Mouse (Mus musculus): ENCODE measurements around the gene Sox12. TPM values are rescaled to one million over a fixed set of nuclear protein-coding genes. Genes with fewer than 3 reads are reported as not detected.

Gene Sox12
- 12.1 and 14.0 TPM in 2 replicates for polyA plus RNA-seq (2015; fragmentation: Nextera tagmentation; extraction: Ambion mirVana)

GRCm38 (mm10) chr2:152397680-152398435, at the start of gene Sox12:
Gene Sox12 (minus strand): TSS chr2:152398063.
- peak; percentile 80 for ATAC-seq
- peak within 1 kb of the TSS; percentile 100 for H3K27ac ChIP-seq (ENCODE audit: low read length)
- H3K9me3 ChIP-seq (replicated peaks; ENCODE audit: control insufficient read depth, low read length, poor library complexity, severe bottlenecking), result no peaks in the 10 kb centered on the region
- WGBS, result under 1% methylated on average over 67 of the region's 104 CpGs
- H3K4me3 ChIP-seq (ENCODE audit: low read depth, low read length), result peak within 1 kb of the TSS; percentile 90
- no peaks in the 10 kb centered on the region for H3K36me3 ChIP-seq (ENCODE audit: control insufficient read depth, insufficient read depth, low read length)
- H3K4me2 ChIP-seq (ENCODE audit: low read length), result peak within 1 kb of the TSS; percentile 76
- H3K4me1 ChIP-seq (ENCODE audit: control insufficient read depth, insufficient read depth, low read length), result peaks cover 38% of the 10 kb centered on the region
- H3K27me3 ChIP-seq (ENCODE audit: control insufficient read depth, insufficient read depth, low read depth, low read length), result no peaks in the 10 kb centered on the region
- peak within 1 kb of the TSS; percentile 91 for H3K9ac ChIP-seq (ENCODE audit: low read depth, low read length)

- ATAC-seq, result no peak
- 62% methylated on average over 5 of the region's 5 CpGs for WGBS
- no peaks in the 10 kb centered on the region for H3K36me3 ChIP-seq (ENCODE audit: control insufficient read depth, insufficient read depth, low read length)
- no peak overlapping the region for H3K27ac ChIP-seq (ENCODE audit: low read length)
- no peak overlapping the region for H3K4me2 ChIP-seq (ENCODE audit: low read length)
- no peaks in the 10 kb centered on the region for H3K27me3 ChIP-seq (ENCODE audit: control insufficient read depth, insufficient read depth, low read depth, low read length)
- H3K9ac ChIP-seq (ENCODE audit: low read depth, low read length), result no peak overlapping the region
- no peaks in the 10 kb centered on the region for H3K9me3 ChIP-seq (replicated peaks; ENCODE audit: control insufficient read depth, low read length, poor library complexity, severe bottlenecking)
- H3K4me3 ChIP-seq (ENCODE audit: low read depth, low read length), result no peak overlapping the region
- H3K4me1 ChIP-seq (ENCODE audit: control insufficient read depth, insufficient read depth, low read length), result no peaks in the 10 kb centered on the region
Measured at GRCm38 (mm10) chr2:152447461-152447860, 49.6 kb upstream of the Sox12 start.

- H3K4me1 ChIP-seq (ENCODE audit: control insufficient read depth, insufficient read depth, low read length), result no peaks in the 10 kb centered on the region
- ATAC-seq, result no peak
- no peak overlapping the region for H3K9ac ChIP-seq (ENCODE audit: low read depth, low read length)
- no peak overlapping the region for H3K4me2 ChIP-seq (ENCODE audit: low read length)
- 69% methylated on average over 2 of the region's 2 CpGs for WGBS
- H3K27me3 ChIP-seq (ENCODE audit: control insufficient read depth, insufficient read depth, low read depth, low read length), result no peaks in the 10 kb centered on the region
- no peak overlapping the region for H3K27ac ChIP-seq (ENCODE audit: low read length)
- no peaks in the 10 kb centered on the region for H3K9me3 ChIP-seq (replicated peaks; ENCODE audit: control insufficient read depth, low read length, poor library complexity, severe bottlenecking)
- no peak overlapping the region for H3K4me3 ChIP-seq (ENCODE audit: low read depth, low read length)
- no peaks in the 10 kb centered on the region for H3K36me3 ChIP-seq (ENCODE audit: control insufficient read depth, insufficient read depth, low read length)
Measured at GRCm38 (mm10) chr2:152446642-152447041, 48.8 kb upstream of the Sox12 start.

- 84% methylated on average over 8 of the region's 8 CpGs for WGBS
- ATAC-seq, result no peak
Measured at GRCm38 (mm10) chr2:152443281-152443680, 45.4 kb upstream of the Sox12 start.

GRCm38 (mm10) chr2:152442322-152442721, 44.5 kb upstream of the Sox12 start:
- no peak for ATAC-seq
- 55% methylated on average over 4 of the region's 4 CpGs for WGBS
- H3K9ac ChIP-seq (ENCODE audit: low read depth, low read length), result no peak overlapping the region

More at GRCm38 (mm10) chr2:152443281-152443680, 45.4 kb upstream of the Sox12 start:
- Histone ChIP-seq H3K4me3 (ENCODE audit: low read depth, low read length) (no peak overlapping the region), H3K4me2 (ENCODE audit: low read length) (no peak overlapping the region), H3K27ac (ENCODE audit: low read length) (no peak overlapping the region), H3K4me1 (ENCODE audit: control insufficient read depth, insufficient read depth, low read length) (no peaks in the 10 kb centered on the region), H3K36me3 (ENCODE audit: control insufficient read depth, insufficient read depth, low read length) (no peaks in the 10 kb centered on the region), H3K9ac (ENCODE audit: low read depth, low read length) (no peak overlapping the region), H3K27me3 (ENCODE audit: control insufficient read depth, insufficient read depth, low read depth, low read length) (no peaks in the 10 kb centered on the region), H3K9me3 (replicated peaks; ENCODE audit: control insufficient read depth, low read length, poor library complexity, severe bottlenecking) (no peaks in the 10 kb centered on the region)

GRCm38 (mm10) chr2:152439833-152440232, 42.0 kb upstream of the Sox12 start:
- Histone ChIP-seq H3K27ac (ENCODE audit: low read length) (no peak overlapping the region), H3K9ac (ENCODE audit: low read depth, low read length) (no peak overlapping the region), H3K27me3 (ENCODE audit: control insufficient read depth, insufficient read depth, low read depth, low read length) (no peaks in the 10 kb centered on the region), H3K36me3 (ENCODE audit: control insufficient read depth, insufficient read depth, low read length) (no peaks in the 10 kb centered on the region), H3K4me2 (ENCODE audit: low read length) (no peak overlapping the region), H3K4me3 (ENCODE audit: low read depth, low read length) (no peak overlapping the region), H3K4me1 (ENCODE audit: control insufficient read depth, insufficient read depth, low read length) (peaks cover 6% of the 10 kb centered on the region; the same call in 1 of the 2 replicates), H3K9me3 (replicated peaks; ENCODE audit: control insufficient read depth, low read length, poor library complexity, severe bottlenecking) (no peaks in the 10 kb centered on the region)
- 88% methylated on average over 2 of the region's 2 CpGs for WGBS
- no peak for ATAC-seq

More at GRCm38 (mm10) chr2:152442322-152442721, 44.5 kb upstream of the Sox12 start:
- peaks cover under 1% of the 10 kb centered on the region; the same call in 1 of the 2 replicates for H3K4me1 ChIP-seq (ENCODE audit: control insufficient read depth, insufficient read depth, low read length)
- no peaks in the 10 kb centered on the region for H3K9me3 ChIP-seq (replicated peaks; ENCODE audit: control insufficient read depth, low read length, poor library complexity, severe bottlenecking)
- H3K4me3 ChIP-seq (ENCODE audit: low read depth, low read length), result no peak overlapping the region
- no peak overlapping the region for H3K27ac ChIP-seq (ENCODE audit: low read length)
- H3K27me3 ChIP-seq (ENCODE audit: control insufficient read depth, insufficient read depth, low read depth, low read length), result no peaks in the 10 kb centered on the region
- H3K4me2 ChIP-seq (ENCODE audit: low read length), result no peak overlapping the region
- H3K36me3 ChIP-seq (ENCODE audit: control insufficient read depth, insufficient read depth, low read length), result no peaks in the 10 kb centered on the region

- no peak overlapping the region for H3K27ac ChIP-seq (ENCODE audit: low read length)
- WGBS, result 78% methylated on average over 1 of the region's 1 CpGs
- H3K4me2 ChIP-seq (ENCODE audit: low read length), result no peak overlapping the region
- H3K36me3 ChIP-seq (ENCODE audit: control insufficient read depth, insufficient read depth, low read length), result no peaks in the 10 kb centered on the region
- no peaks in the 10 kb centered on the region for H3K27me3 ChIP-seq (ENCODE audit: control insufficient read depth, insufficient read depth, low read depth, low read length)
- H3K4me1 ChIP-seq (ENCODE audit: control insufficient read depth, insufficient read depth, low read length), result peaks cover 6% of the 10 kb centered on the region; the same call in 1 of the 2 replicates
- ATAC-seq, result no peak
- H3K9me3 ChIP-seq (replicated peaks; ENCODE audit: control insufficient read depth, low read length, poor library complexity, severe bottlenecking), result no peaks in the 10 kb centered on the region
- H3K4me3 ChIP-seq (ENCODE audit: low read depth, low read length), result no peak overlapping the region
- H3K9ac ChIP-seq (ENCODE audit: low read depth, low read length), result no peak overlapping the region
Measured at GRCm38 (mm10) chr2:152438963-152439362, 41.1 kb upstream of the Sox12 start.

- WGBS, result 4% methylated on average over 22 of the region's 23 CpGs
- H3K27ac ChIP-seq (ENCODE audit: low read length), result peak overlapping the region; percentile 54; the same call in 1 of the 2 replicates
- no peaks in the 10 kb centered on the region for H3K36me3 ChIP-seq (ENCODE audit: control insufficient read depth, insufficient read depth, low read length)
- H3K9me3 ChIP-seq (replicated peaks; ENCODE audit: control insufficient read depth, low read length, poor library complexity, severe bottlenecking), result no peaks in the 10 kb centered on the region
- H3K4me2 ChIP-seq (ENCODE audit: low read length), result peak overlapping the region; percentile 70
- H3K4me3 ChIP-seq (ENCODE audit: low read depth, low read length), result peak overlapping the region; percentile 30; the same call in 1 of the 2 replicates
- H3K27me3 ChIP-seq (ENCODE audit: control insufficient read depth, insufficient read depth, low read depth, low read length), result no peaks in the 10 kb centered on the region
- peak; percentile 82 for ATAC-seq
- H3K4me1 ChIP-seq (ENCODE audit: control insufficient read depth, insufficient read depth, low read length), result peaks cover 6% of the 10 kb centered on the region; the same call in 1 of the 2 replicates
- peak overlapping the region; percentile 68 for H3K9ac ChIP-seq (ENCODE audit: low read depth, low read length)
Measured at GRCm38 (mm10) chr2:152436983-152437860, 39.4 kb upstream of the Sox12 start.

Data from midbrain, embryonic 16.5 days (tissue).